Mouse (Mus musculus) embryonic stem cell, embryonic (primary cell): ENCODE data around the gene Gm37240.

Experiments used
- CTCF ChIA-PET, 4 experiments: fragments of 300-600 bp in 2 of 4; fragments of 350-600 bp in 2 of 4; sonication (Branson Sonifier 250); formaldehyde crosslinking; loops; one replicate each; lab custom pipeline; 2022; ENCODE audit warnings: inconsistent platforms in 2 of 4; lab: Charles Lee
- POLR2A ChIA-PET, 4 experiments: fragments of 300-600 bp in 2 of 4; fragments of 350-600 bp in 2 of 4; sonication (Branson Sonifier 250); formaldehyde crosslinking; loops; one replicate each; lab custom pipeline; 2022; ENCODE audit warnings: antibody characterized with exemption in 4 of 4, inconsistent platforms in 1 of 4; lab: Charles Lee

Gm37240 gene

GRCm38 (mm10) chr3:84825990-84826389, 1061.3 kb downstream of the Gm37240 start:
- CTCF ChIA-PET, result no interaction called here
- POLR2A ChIA-PET, result interaction anchor here in 1 of 4 experiments (0.7 to 4.5 kb wide), 4 partner anchors 12 to 27 kb away, joined by 4 to 39 read pairs (median 4); partner anchors contain the start of gene Fbxw7

- CTCF ChIA-PET, result interaction anchor here in 2 of 4 experiments (0.6 to 0.7 kb wide), 3 partner anchors 22 to 481 kb away, joined by 3 to 5 read pairs (median 3); no protein-coding TSS in a partner anchor
- POLR2A ChIA-PET, result interaction anchor here in 2 of 4 experiments (0.7 to 1.2 kb wide), 3 partner anchors 11 to 156 kb away, joined by 4 to 8 read pairs (median 6); no protein-coding TSS in a partner anchor
Measured at GRCm38 (mm10) chr3:84820654-84821201, 1066.6 kb downstream of the Gm37240 start.

- ChIA-PET POLR2A (interaction anchor here in 2 of 4 experiments (0.7 to 1.5 kb wide), 3 partner anchors 28 to 371 kb away, joined by 3 to 5 read pairs (median 3); no protein-coding TSS in a partner anchor), CTCF (interaction anchor here in 1 of 4 experiments (0.7 kb wide), 1 partner anchor 247 kb away, joined by 3 read pairs; no protein-coding TSS in a partner anchor)
Measured at GRCm38 (mm10) chr3:84816951-84817350, 1070.4 kb downstream of the Gm37240 start.

GRCm38 (mm10) chr3:84815461-84815860, 1071.9 kb downstream of the Gm37240 start:
- CTCF ChIA-PET, result no interaction called here

GRCm38 (mm10) chr3:84814762-84815381, 1072.4 kb downstream of the Gm37240 start, which contains the start of gene Fbxw7:
Gene Fbxw7, plus strand, starts transcription at chr3:84815268.
- POLR2A ChIA-PET, result interaction anchor here in 3 of 4 experiments (0.7 to 3.7 kb wide), 22 partner anchors 8 to 290 kb away, joined by 3 to 39 read pairs (median 4); partner anchors contain the start of genes Arfip1 (in 1 of the 3) and Tmem154 (in 1 of the 3)
- CTCF ChIA-PET, result interaction anchor here in 1 of 4 experiments (1.4 kb wide), 2 partner anchors 29 to 462 kb away, joined by 3 to 7 read pairs; no protein-coding TSS in a partner anchor

More at GRCm38 (mm10) chr3:84815461-84815860, 1071.9 kb downstream of the Gm37240 start:
- POLR2A ChIA-PET, result interaction anchor here in 3 of 4 experiments (0.8 to 3.7 kb wide), 13 partner anchors 8 to 209 kb away, joined by 3 to 39 read pairs (median 3); no protein-coding TSS in a partner anchor

GRCm38 (mm10) chr3:84814157-84814761, 1073.1 kb downstream of the Gm37240 start:
- ChIA-PET CTCF (interaction anchor here in 1 of 4 experiments (0.6 to 1.4 kb wide), 3 partner anchors 29 to 1980 kb away, joined by 3 to 7 read pairs (median 4); no protein-coding TSS in a partner anchor), POLR2A (interaction anchor here (0.6 to 3.7 kb wide), 33 partner anchors 9 to 460 kb away, joined by 3 to 39 read pairs (median 4); partner anchors contain the start of genes Arfip1 (in 1 of the 4) and Tmem154 (in 1 of the 4))

GRCm38 (mm10) chr3:84813436-84814156, 1073.7 kb downstream of the Gm37240 start:
- ChIA-PET POLR2A (interaction anchor here in 3 of 4 experiments (0.6 to 3.7 kb wide), 39 partner anchors 8 to 1143 kb away, joined by 3 to 39 read pairs (median 4); partner anchors contain the start of genes Arfip1 (in 1 of the 3) and Tmem154 (in 1 of the 3)), CTCF (interaction anchor here in 1 of 4 experiments (0.6 to 1.4 kb wide), 3 partner anchors 30 to 1980 kb away, joined by 3 to 7 read pairs (median 4); no protein-coding TSS in a partner anchor)

- POLR2A ChIA-PET, result interaction anchor here in 1 of 4 experiments (0.5 to 2.3 kb wide), 3 partner anchors 10 to 764 kb away, joined by 3 to 6 read pairs (median 3); partner anchors contain the start of gene Gatb
Measured at GRCm38 (mm10) chr3:84810803-84811202, 1076.5 kb downstream of the Gm37240 start.

GRCm38 (mm10) chr3:84808906-84809305, 1078.4 kb downstream of the Gm37240 start:
- ChIA-PET CTCF (interaction anchor here in 1 of 4 experiments (0.6 kb wide), 1 partner anchor 177 kb away, joined by 9 read pairs; no protein-coding TSS in a partner anchor), POLR2A (interaction anchor here in 1 of 4 experiments (1.3 to 2.3 kb wide), 2 partner anchors 10 to 12 kb away, joined by 3 to 6 read pairs; no protein-coding TSS in a partner anchor)

More at GRCm38 (mm10) chr3:84810803-84811202, 1076.5 kb downstream of the Gm37240 start:
- CTCF ChIA-PET, result no interaction called here

- ChIA-PET POLR2A (no interaction called here), CTCF (no interaction called here)
Measured at GRCm38 (mm10) chr3:84807826-84808225, 1079.5 kb downstream of the Gm37240 start.

GRCm38 (mm10) chr3:84806206-84806605, 1081.1 kb downstream of the Gm37240 start:
- CTCF ChIA-PET, result no interaction called here
- POLR2A ChIA-PET, result interaction anchor here in 2 of 4 experiments (0.9 to 1.4 kb wide), 4 partner anchors 8 to 469 kb away, joined by 3 read pairs; no protein-coding TSS in a partner anchor

- POLR2A ChIA-PET, result interaction anchor here in 3 of 4 experiments (0.6 to 1.5 kb wide), 5 partner anchors 10 to 448 kb away, joined by 3 to 6 read pairs (median 4); no protein-coding TSS in a partner anchor
Measured at GRCm38 (mm10) chr3:84804036-84804435, 1083.3 kb downstream of the Gm37240 start.

GRCm38 (mm10) chr3:84787914-84788313, 1099.4 kb downstream of the Gm37240 start:
- ChIA-PET POLR2A (no interaction called here), CTCF (no interaction called here)

More at GRCm38 (mm10) chr3:84804036-84804435, 1083.3 kb downstream of the Gm37240 start:
- CTCF ChIA-PET, result no interaction called here

GRCm38 (mm10) chr3:84776084-84776483, 1111.2 kb downstream of the Gm37240 start:
- CTCF ChIA-PET, result no interaction called here
- POLR2A ChIA-PET, result no interaction called here

- POLR2A ChIA-PET, result no interaction called here
- CTCF ChIA-PET, result no interaction called here
Measured at GRCm38 (mm10) chr3:84775577-84775976, 1111.7 kb downstream of the Gm37240 start.

- POLR2A ChIA-PET, result no interaction called here
Measured at GRCm38 (mm10) chr3:84775067-84775423, 1112.3 kb downstream of the Gm37240 start.

GRCm38 (mm10) chr3:84774246-84775066, 1112.9 kb downstream of the Gm37240 start:
- ChIA-PET CTCF (no interaction called here), POLR2A (interaction anchor here in 1 of 4 experiments (0.6 kb wide), 1 partner anchor 49 kb away, joined by 3 read pairs; no protein-coding TSS in a partner anchor)

More at GRCm38 (mm10) chr3:84775067-84775423, 1112.3 kb downstream of the Gm37240 start:
- CTCF ChIA-PET, result no interaction called here
